Mouse (Mus musculus) liver, embryonic 11.5 days (tissue): ENCODE measurements around the gene Lysmd1. TPM values are rescaled to one million over a fixed set of nuclear protein-coding genes. Genes with fewer than 3 reads are reported as not detected.

ENCODE experiments used
- ATAC-seq: fragments of 200-750 bp; cut with Nextera tagmentation; replicated peaks from 2 replicates; pipeline ENCODE4 v1.8.0; 2017; ENCODE audit warnings: moderate number of reproducible peaks, mild to moderate bottlenecking, moderate TSS enrichment, moderate library complexity; ENCODE audit not compliant: low FRiP score
- DNase-seq: peaks from one replicate; pipeline ENCODE4 v3.0.0-alpha.2; 2017; ENCODE audit warnings: low spot score
- H3K27ac ChIP-seq: fragments of 300-500 bp; sonication (generic); 2 replicates; pipeline ENCODE4 v1.5.1; 2014; ENCODE audit warnings: mild to moderate bottlenecking, low read depth, low read length, control low read depth
- H3K27me3 ChIP-seq: fragments of 300-500 bp; sonication (generic); replicated peaks from 2 replicates; pipeline ENCODE4 v1.6.1; 2014; ENCODE audit warnings: low read length, mixed read lengths; ENCODE audit not compliant: control insufficient read depth, insufficient read depth
- H3K36me3 ChIP-seq: fragments of 300-500 bp; sonication (generic); 2 replicates; pipeline ENCODE4 v1.6.1; 2014; ENCODE audit warnings: mild to moderate bottlenecking, low read length, moderate library complexity, mixed read lengths; ENCODE audit not compliant: control insufficient read depth, insufficient read depth
- H3K4me1 ChIP-seq: fragments of 300-500 bp; sonication (generic); replicated peaks from 2 replicates; pipeline ENCODE4 v1.6.1; 2014; ENCODE audit warnings: low read length, mixed read lengths; ENCODE audit not compliant: control insufficient read depth, insufficient read depth
- H3K4me2 ChIP-seq: fragments of 300-500 bp; sonication (generic); 2 replicates; pipeline ENCODE4 v1.6.1; 2014; ENCODE audit warnings: mild to moderate bottlenecking, control low read depth, moderate library complexity
- H3K4me3 ChIP-seq: fragments of 300-500 bp; sonication (generic); 2 replicates; pipeline ENCODE4 v1.5.1; 2014; ENCODE audit warnings: low read depth, low read length, control low read depth
- H3K9ac ChIP-seq: fragments of 300-500 bp; sonication (generic); 2 replicates; pipeline ENCODE4 v1.6.1; 2014; ENCODE audit warnings: low read depth, low read length, control low read depth
- H3K9me3 ChIP-seq: fragments of 300-500 bp; sonication (generic); 2 replicates; pipeline ENCODE4 v1.6.1; 2016; ENCODE audit warnings: low read length, inconsistent platforms, mixed read lengths; ENCODE audit not compliant: control insufficient read depth
- WGBS: fragments of 180-500 bp; shearing (Covaris S2); extraction: QIAGEN DNeasy Blood & Tissue Kit; methylation state at CpG from one replicate; pipeline ENCODE4 v1.1.7; 2014; 5-methylcytosine and 5-hydroxymethylcytosine counted together
- polyA plus RNA-seq: library from polyadenylated mRNA; unstranded; fragments of >200 nt; fragmentation: Nextera tagmentation; extraction: Ambion mirVana; gene quantifications from 2 replicates; pipeline ENCODE4 v1.2.1, GENCODE M21; 2014

The Lysmd1 gene
- polyA plus RNA-seq, 1 experiment from 2014 or later: 8.9 TPM

DNA sequence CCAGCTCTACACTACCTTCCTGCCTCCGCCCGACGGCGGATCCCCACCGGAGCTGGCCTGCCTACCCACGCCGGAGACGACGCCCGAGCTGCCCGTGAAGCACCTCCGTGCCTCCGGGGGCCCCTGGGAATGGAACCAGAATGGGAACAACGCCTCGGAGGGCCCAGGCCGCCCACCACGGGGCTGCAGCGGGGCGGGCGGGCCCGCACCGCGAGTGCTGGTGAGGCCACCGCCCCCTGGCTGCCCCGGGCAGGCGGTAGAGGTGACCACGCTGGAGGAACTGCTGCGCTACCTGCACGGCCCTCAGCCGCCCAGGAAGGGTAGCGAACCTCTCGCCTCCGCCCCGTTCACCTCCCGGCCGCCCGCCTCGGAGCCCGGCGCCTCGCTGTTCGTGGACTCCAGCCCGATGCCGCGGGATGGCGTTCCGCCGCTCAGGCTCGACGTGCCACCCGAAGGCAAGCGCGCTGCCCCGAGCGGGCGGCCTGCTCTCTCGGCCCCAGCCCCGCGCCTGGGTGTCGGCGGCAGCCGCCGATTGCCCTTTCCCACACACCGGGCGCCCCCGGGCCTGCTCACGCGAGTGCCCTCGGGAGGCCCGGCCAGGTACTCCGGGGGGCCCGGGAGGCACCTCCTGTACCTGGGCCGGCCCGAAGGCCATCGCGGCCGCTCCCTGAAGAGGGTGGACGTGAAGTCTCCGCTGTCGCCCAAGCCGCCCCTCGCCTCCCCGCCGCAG, 38.8 kb downstream of the Lysmd1 start:
- Histone ChIP-seq H3K4me2 (peak overlapping the region; percentile 67), H3K36me3 (peaks cover 3% of the 10 kb centered on the region; the same call in 1 of the 2 replicates), H3K9ac (no peak overlapping the region), H3K4me3 (peak overlapping the region; percentile 44), H3K4me1 (peaks cover 12% of the 10 kb centered on the region), H3K9me3 (no peaks in the 10 kb centered on the region), H3K27me3 (peaks cover 47% of the 10 kb centered on the region), H3K27ac (no peak overlapping the region)
- DNase-seq (peak; percentile 47), ATAC-seq (0 out of 2 replicates have a peak, but pooled peaks have one; percentile 11)
- WGBS: 16% methylated on average over 80 of the region's 84 CpGs

DNA sequence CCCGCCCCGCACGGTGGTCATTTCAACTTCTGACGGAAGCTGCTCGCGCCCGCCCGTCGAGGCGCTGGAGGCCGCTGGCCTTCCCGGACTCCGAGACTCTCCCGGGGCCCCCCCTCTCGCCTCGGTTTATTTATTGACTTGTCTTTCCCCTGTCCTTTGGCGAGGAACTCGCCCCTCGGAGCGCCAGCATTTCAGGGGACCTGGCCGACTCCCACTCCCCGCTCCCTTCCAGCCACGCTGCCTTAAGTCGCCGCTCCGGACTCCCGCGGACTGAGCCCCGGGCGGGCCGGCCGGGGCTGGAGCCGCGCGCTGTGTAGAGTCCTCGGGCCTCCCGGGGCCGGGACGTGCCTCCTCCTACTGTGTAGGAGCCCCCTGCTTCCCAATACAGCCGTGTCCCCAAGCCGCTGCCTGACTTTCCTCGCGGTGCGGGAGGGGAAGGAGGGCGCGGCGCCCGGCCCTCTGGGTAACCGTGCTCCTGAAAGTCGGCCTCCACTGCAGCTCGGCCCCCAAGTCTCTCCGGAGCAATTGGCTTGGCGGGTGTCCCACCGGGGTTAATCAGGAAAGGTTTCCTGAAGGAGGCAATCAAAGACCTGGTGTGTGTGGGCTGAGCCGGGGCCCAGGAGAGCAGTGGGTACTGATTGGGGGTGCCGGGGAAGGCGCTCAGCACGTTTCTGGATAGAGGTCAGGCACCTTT, 39.5 kb downstream of the Lysmd1 start:
- ATAC-seq: 0 out of 2 replicates have a peak, but pooled peaks have one; percentile 28
- H3K36me3 ChIP-seq: peaks cover 3% of the 10 kb centered on the region; the same call in 1 of the 2 replicates

DNA sequence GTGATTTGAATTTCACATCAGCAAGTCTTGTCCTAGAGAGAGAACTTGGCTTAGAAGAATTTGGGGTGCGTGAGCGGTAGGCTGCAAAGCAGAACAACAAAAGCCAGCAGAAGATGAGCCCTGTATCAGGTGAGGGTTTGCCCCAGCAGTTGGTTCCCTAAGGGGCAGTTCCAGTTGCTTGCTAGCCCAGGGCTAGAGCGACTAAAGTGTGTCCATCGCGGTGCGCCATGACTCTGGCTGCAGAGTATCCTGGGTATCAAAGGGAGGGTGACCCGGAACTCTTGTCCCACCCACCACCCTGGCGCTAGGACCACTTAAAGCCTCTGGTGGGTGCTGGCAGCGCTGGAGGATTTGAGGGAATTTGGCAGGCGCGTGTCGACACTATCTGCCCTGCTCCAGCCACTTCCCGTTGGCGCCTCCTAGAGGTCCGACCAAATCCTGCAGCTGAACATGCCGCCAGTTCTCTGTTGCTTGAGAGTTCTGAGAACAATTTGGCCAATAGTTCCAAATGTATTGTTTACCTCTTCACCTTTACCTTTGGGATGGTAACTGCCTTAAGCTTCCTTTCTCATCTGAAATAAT, 40.2 kb downstream of the Lysmd1 start:
- WGBS: 2% methylated on average over 16 of the region's 16 CpGs
- H3K36me3 ChIP-seq: peaks cover 3% of the 10 kb centered on the region; the same call in 1 of the 2 replicates
- peaks cover 46% of the 10 kb centered on the region for H3K27me3 ChIP-seq
- H3K4me3 ChIP-seq: peak overlapping the region; percentile 44
- H3K4me1 ChIP-seq: peaks cover 12% of the 10 kb centered on the region
- H3K4me2 ChIP-seq: peak overlapping the region; percentile 67
- peak; percentile 76 for DNase-seq
- no peak overlapping the region for H3K27ac ChIP-seq
- peak overlapping the region; percentile 26; the same call in 1 of the 2 replicates for H3K9ac ChIP-seq
- no peaks in the 10 kb centered on the region for H3K9me3 ChIP-seq
- ATAC-seq: peak; percentile 54

More for the DNA sequence above, 39.5 kb downstream of the Lysmd1 start:
- Histone ChIP-seq H3K4me1 (peaks cover 12% of the 10 kb centered on the region), H3K4me3 (peak overlapping the region; percentile 44), H3K27me3 (peaks cover 47% of the 10 kb centered on the region), H3K27ac (no peak overlapping the region), H3K9me3 (no peaks in the 10 kb centered on the region), H3K9ac (peak overlapping the region; percentile 36; the same call in 1 of the 2 replicates), H3K4me2 (peak overlapping the region; percentile 67)
- 5% methylated on average over 57 of the region's 58 CpGs for WGBS
- peak; percentile 56 for DNase-seq

DNA sequence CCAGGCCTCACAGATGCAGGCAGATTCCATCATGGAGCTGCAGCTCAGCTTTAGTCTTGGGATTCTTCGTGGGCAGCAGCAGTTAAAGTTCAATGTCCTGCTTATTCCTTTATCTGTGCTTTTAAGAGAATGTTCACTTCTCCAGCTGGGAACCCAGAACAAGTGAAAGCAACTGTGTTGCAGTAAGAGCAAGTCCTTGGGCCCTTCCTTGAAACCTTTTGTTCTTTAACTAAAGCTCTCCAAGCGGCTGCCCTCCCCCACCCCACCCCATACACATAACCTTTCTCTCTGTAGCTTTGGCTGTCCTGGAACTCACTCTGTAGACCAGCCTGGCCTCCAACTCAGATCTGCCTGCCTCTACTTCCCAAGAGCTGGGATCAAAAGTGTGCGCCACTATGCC, 42.6 kb downstream of the Lysmd1 start:
- no peak overlapping the region for H3K27ac ChIP-seq
- H3K27me3 ChIP-seq: peaks cover 27% of the 10 kb centered on the region
- DNase-seq (no peak), ATAC-seq (no peak)
- no peak overlapping the region for H3K4me3 ChIP-seq
- H3K36me3 ChIP-seq: no peaks in the 10 kb centered on the region
- no peak overlapping the region for H3K9ac ChIP-seq
- H3K4me2 ChIP-seq: no peak overlapping the region
- peaks cover 12% of the 10 kb centered on the region for H3K4me1 ChIP-seq
- 77% methylated on average over 3 of the region's 3 CpGs for WGBS
- no peaks in the 10 kb centered on the region for H3K9me3 ChIP-seq

DNA sequence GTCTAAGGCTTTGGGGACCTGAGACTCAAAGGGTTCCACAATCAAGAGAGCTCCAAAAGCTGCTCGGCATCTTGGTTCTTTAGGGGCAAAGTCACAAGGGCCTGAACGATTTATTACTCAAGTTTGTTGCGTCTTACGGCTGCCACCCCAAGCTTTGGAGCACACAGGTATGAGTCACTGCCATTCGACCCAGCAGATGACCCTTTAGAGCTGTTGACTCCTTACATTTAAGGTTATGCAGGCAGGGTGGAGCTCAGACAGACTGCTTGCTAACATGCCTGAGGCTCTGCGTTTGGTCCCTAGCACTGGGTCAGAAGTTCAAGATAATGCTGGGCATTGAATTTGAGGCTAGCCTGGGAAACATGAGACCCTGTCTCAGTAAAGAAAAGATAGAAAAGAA, 43.7 kb downstream of the Lysmd1 start:
- Histone ChIP-seq H3K36me3 (no peaks in the 10 kb centered on the region), H3K4me1 (peaks cover 12% of the 10 kb centered on the region), H3K27ac (no peak overlapping the region), H3K9me3 (no peaks in the 10 kb centered on the region), H3K9ac (no peak overlapping the region), H3K4me3 (no peak overlapping the region), H3K4me2 (no peak overlapping the region), H3K27me3 (peaks cover 16% of the 10 kb centered on the region)
- WGBS: 73% methylated on average over 6 of the region's 6 CpGs
- ATAC-seq (no peak), DNase-seq (no peak)

DNA sequence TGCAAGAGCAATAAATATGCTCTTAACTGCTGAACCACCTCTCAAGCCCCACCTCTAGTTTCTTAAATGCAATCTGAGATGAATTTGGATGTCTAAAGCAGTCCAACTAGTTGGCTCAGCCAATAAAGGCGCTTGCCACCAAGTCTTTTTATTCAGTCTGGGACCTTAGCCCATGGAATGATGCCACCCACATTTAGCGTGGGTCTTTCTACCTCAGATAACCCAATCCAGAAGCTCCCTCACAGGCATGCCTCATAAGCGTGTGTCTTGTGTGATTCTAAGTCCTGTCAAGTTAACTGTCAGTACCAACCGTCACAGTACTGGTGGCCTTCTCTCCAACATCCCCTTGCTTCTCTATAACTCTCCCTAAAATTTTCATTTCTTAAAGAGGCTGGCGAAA, 45.1 kb downstream of the Lysmd1 start:
- Histone ChIP-seq H3K27ac (no peak overlapping the region), H3K27me3 (peaks cover 3% of the 10 kb centered on the region), H3K9me3 (no peaks in the 10 kb centered on the region), H3K9ac (no peak overlapping the region), H3K4me1 (0 out of 2 replicates have a peak, but pooled peaks cover 2% of the 10 kb centered on the region), H3K4me2 (no peak overlapping the region), H3K36me3 (peaks cover 3% of the 10 kb centered on the region; the same call in 1 of the 2 replicates), H3K4me3 (no peak overlapping the region)
- DNase-seq (no peak), ATAC-seq (no peak)
- WGBS: 82% methylated on average over 5 of the region's 5 CpGs

DNA sequence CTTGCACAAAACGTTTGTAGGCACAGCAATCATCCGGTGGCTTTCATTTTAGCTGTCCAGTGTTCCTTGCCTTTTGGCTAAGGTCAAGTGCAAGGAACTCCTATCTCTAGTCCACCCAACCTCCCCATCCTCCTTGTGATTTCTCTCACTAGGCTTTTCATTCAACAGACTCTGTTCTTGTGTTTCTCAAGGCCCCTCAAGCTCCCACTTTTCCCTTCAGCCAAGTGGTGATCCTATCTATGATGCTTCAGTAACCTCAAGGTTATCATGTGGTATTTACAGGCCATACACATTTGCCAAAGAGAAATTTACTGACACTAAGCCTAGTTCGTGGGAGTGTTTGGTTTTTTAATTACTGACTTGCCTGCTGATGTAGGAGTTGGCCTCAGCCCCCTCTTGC, 46.0 kb downstream of the Lysmd1 start:
- ATAC-seq: no peak

DNA sequence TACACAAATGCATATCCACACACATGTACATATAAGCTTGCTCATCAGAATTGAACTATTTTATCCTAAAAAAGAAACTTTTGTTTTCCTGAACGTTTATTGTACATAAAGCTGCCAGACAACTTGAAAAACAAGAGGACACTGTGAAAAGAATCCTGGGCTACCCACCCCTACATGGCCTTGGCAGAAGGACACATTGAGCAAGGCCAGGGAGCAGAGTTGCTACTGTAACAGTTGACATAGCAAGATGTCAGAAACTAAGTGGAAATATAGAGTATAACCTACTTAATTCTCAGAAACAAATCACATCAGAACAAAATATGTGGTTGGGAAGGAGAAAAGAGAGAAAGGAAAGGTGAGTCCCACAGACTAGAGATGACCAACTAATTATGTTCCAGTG, 48.0 kb downstream of the Lysmd1 start:
- WGBS: 77% methylated on average over 1 of the region's 1 CpGs
- Histone ChIP-seq H3K9ac (no peak overlapping the region), H3K4me3 (no peak overlapping the region)

More for the DNA sequence above, 46.0 kb downstream of the Lysmd1 start:
- Histone ChIP-seq H3K9ac (no peak overlapping the region), H3K27me3 (no peaks in the 10 kb centered on the region), H3K4me3 (no peak overlapping the region), H3K4me2 (no peak overlapping the region), H3K4me1 (no peaks in the 10 kb centered on the region), H3K27ac (no peak overlapping the region), H3K36me3 (peaks cover 4% of the 10 kb centered on the region; the same call in 1 of the 2 replicates), H3K9me3 (no peaks in the 10 kb centered on the region)
- 64% methylated on average over 3 of the region's 3 CpGs for WGBS
- no peak for DNase-seq

More for the DNA sequence above, 48.0 kb downstream of the Lysmd1 start:
- Histone ChIP-seq H3K9me3 (no peaks in the 10 kb centered on the region), H3K27me3 (no peaks in the 10 kb centered on the region), H3K36me3 (peaks cover 5% of the 10 kb centered on the region; the same call in 1 of the 2 replicates), H3K4me2 (no peak overlapping the region), H3K4me1 (no peaks in the 10 kb centered on the region), H3K27ac (no peak overlapping the region)
- no peak for DNase-seq
- ATAC-seq: no peak
